Mouse (Mus musculus) ES-Bruce4 (cell line): Measurements from ENCODE around the gene Grsf1. TPM values are rescaled to one million over a fixed set of nuclear protein-coding genes. Genes with fewer than 3 reads are reported as not detected.

Experiments
- H3K27ac ChIP-seq: 2 replicates; pipeline ENCODE4 v1.5.1; 2012; ENCODE audit warnings: low read length, inconsistent platforms; ENCODE audit not compliant: insufficient read depth
- H3K27me3 ChIP-seq: 2 replicates; pipeline ENCODE4 v1.6.1; 2012; ENCODE audit warnings: mild to moderate bottlenecking, low read length, inconsistent platforms; ENCODE audit not compliant: control insufficient read depth, poor library complexity, insufficient read depth, severe bottlenecking
- H3K36me3 ChIP-seq: 2 replicates; pipeline ENCODE4 v1.6.1; 2012; ENCODE audit warnings: inconsistent platforms, mild to moderate bottlenecking, low read length, moderate library complexity; ENCODE audit not compliant: control insufficient read depth, poor library complexity, insufficient read depth, severe bottlenecking
- H3K4me1 ChIP-seq: one replicate; pipeline ENCODE4 v1.8.1; 2011; ENCODE audit warnings: low read length; ENCODE audit not compliant: control insufficient read depth, insufficient read depth
- H3K4me3 ChIP-seq: 2 replicates; pipeline ENCODE4 v1.5.1; 2011; ENCODE audit warnings: low read depth, mild to moderate bottlenecking, low read length
- H3K9ac ChIP-seq: 2 replicates; pipeline ENCODE4 v1.6.1; 2012; ENCODE audit warnings: low read depth, mild to moderate bottlenecking, inconsistent platforms; ENCODE audit not compliant: poor library complexity, severe bottlenecking
- H3K9me3 ChIP-seq: replicated peaks from 2 replicates; pipeline ENCODE4 v1.6.1; 2012; ENCODE audit warnings: mild to moderate bottlenecking, low read length, inconsistent platforms; ENCODE audit not compliant: control insufficient read depth, poor library complexity, insufficient read depth, severe bottlenecking
- CTCF ChIP-seq: IDR thresholded peaks from one replicate; pipeline ENCODE4 v1.8.1; 2011; ENCODE audit warnings: low read depth, low read length
- EP300 ChIP-seq: IDR thresholded peaks from 2 replicates; pipeline ENCODE4 v1.6.1; 2011; ENCODE audit warnings: low read depth, low read length; ENCODE audit not compliant: insufficient read depth
- POLR2A ChIP-seq: IDR thresholded peaks from one replicate; pipeline ENCODE4 v1.8.1; 2011; ENCODE audit warnings: low read length; ENCODE audit not compliant: insufficient read depth
- polyA plus RNA-seq: library from polyadenylated mRNA; stranded (reverse); fragments of >200 nt; gene quantifications from 2 replicates; pipeline ENCODE4 v1.2.4, GENCODE M21; 2011; ENCODE audit warnings: low read depth; ENCODE audit not compliant: missing spikeins, insufficient read depth, insufficient read length

Grsf1 gene
- polyA plus RNA-seq, 1 experiment = 139 TPM

- Histone ChIP-seq H3K4me3 (no peak overlapping the region), H3K36me3 (peaks cover 5% of the 10 kb centered on the region; the same call in 1 of the 2 replicates), H3K27ac (no peak overlapping the region), H3K9ac (no peak overlapping the region), H3K9me3 (no peaks in the 10 kb centered on the region), H3K4me1 (no peaks in the 10 kb centered on the region), H3K27me3 (no peaks in the 10 kb centered on the region)
- TF ChIP-seq EP300 (no peak), POLR2A (no peak), CTCF (no peak)
Observed at GRCm38 (mm10) chr5:88632463-88632862, 43.5 kb downstream of the Grsf1 start.

- H3K9ac ChIP-seq = no peak overlapping the region
- H3K36me3 ChIP-seq = 0 out of 2 replicates have a peak, but pooled peaks cover 2% of the 10 kb centered on the region
- no peak overlapping the region for H3K27ac ChIP-seq
- no peaks in the 10 kb centered on the region for H3K4me1 ChIP-seq
- no peaks in the 10 kb centered on the region for H3K27me3 ChIP-seq
- TF ChIP-seq POLR2A = no peak
- TF ChIP-seq CTCF = no peak
- no peak for TF ChIP-seq EP300
- H3K9me3 ChIP-seq = no peaks in the 10 kb centered on the region
- no peak overlapping the region for H3K4me3 ChIP-seq
Observed at GRCm38 (mm10) chr5:88631545-88631944, 44.4 kb downstream of the Grsf1 start.

GRCm38 (mm10) chr5:88630883-88631282 is 45.1 kb downstream of the Grsf1 start:
- TF ChIP-seq EP300 = no peak
- TF ChIP-seq CTCF = no peak
- no peak for TF ChIP-seq POLR2A
- no peak overlapping the region for H3K4me3 ChIP-seq
- no peak overlapping the region for H3K9ac ChIP-seq
- H3K27ac ChIP-seq = no peak overlapping the region
- H3K36me3 ChIP-seq = 0 out of 2 replicates have a peak, but pooled peaks cover 2% of the 10 kb centered on the region
- H3K27me3 ChIP-seq = no peaks in the 10 kb centered on the region
- no peaks in the 10 kb centered on the region for H3K9me3 ChIP-seq
- H3K4me1 ChIP-seq = no peaks in the 10 kb centered on the region

- H3K9me3 ChIP-seq = no peaks in the 10 kb centered on the region
- TF ChIP-seq POLR2A (no peak), EP300 (no peak), CTCF (no peak)
- H3K4me3 ChIP-seq = no peak overlapping the region
- no peak overlapping the region for H3K27ac ChIP-seq
- H3K4me1 ChIP-seq = no peaks in the 10 kb centered on the region
- no peaks in the 10 kb centered on the region for H3K27me3 ChIP-seq
- H3K9ac ChIP-seq = no peak overlapping the region
- H3K36me3 ChIP-seq = 0 out of 2 replicates have a peak, but pooled peaks cover 2% of the 10 kb centered on the region
Observed at GRCm38 (mm10) chr5:88629987-88630386, 46.0 kb downstream of the Grsf1 start.

- Histone ChIP-seq H3K4me1 (no peaks in the 10 kb centered on the region), H3K9ac (no peak overlapping the region), H3K9me3 (no peaks in the 10 kb centered on the region), H3K27ac (no peak overlapping the region), H3K4me3 (no peak overlapping the region), H3K36me3 (0 out of 2 replicates have a peak, but pooled peaks cover 2% of the 10 kb centered on the region), H3K27me3 (no peaks in the 10 kb centered on the region)
- TF ChIP-seq POLR2A (no peak), CTCF (no peak), EP300 (no peak)
Observed at GRCm38 (mm10) chr5:88629125-88629524, 46.8 kb downstream of the Grsf1 start.

GRCm38 (mm10) chr5:88627545-88627944 is 48.4 kb downstream of the Grsf1 start:
- Histone ChIP-seq H3K9me3 (no peaks in the 10 kb centered on the region), H3K4me3 (no peak overlapping the region), H3K4me1 (no peaks in the 10 kb centered on the region), H3K9ac (no peak overlapping the region), H3K27ac (no peak overlapping the region), H3K36me3 (0 out of 2 replicates have a peak, but pooled peaks cover 2% of the 10 kb centered on the region), H3K27me3 (no peaks in the 10 kb centered on the region)
- no peak for TF ChIP-seq EP300
- TF ChIP-seq CTCF = no peak
- no peak for TF ChIP-seq POLR2A
